Mouse (Mus musculus): ENCODE data around the gene Syf2. TPM values are rescaled to one million over a fixed set of nuclear protein-coding genes. Genes with fewer than 3 reads are reported as not detected.

Gene Syf2
- polyA plus RNA-seq (2015; fragmentation: Illumina TruSeq; extraction: RNeasy Lipid Tissue Mini Kit (QIAGEN cat#74804); ENCODE audit: low read depth, low replicate concordance): 77.9 TPM

GRCm38 (mm10) chr4:134930684-134931481 is at the start of gene Syf2:
TSS of gene Syf2 (plus strand) at chr4:134930898.

GRCm38 (mm10) chr4:134914864-134915209 is 15.9 kb upstream of the Syf2 start, which contains the start of gene Tmem50a:
TSS of gene Tmem50a (minus strand) at chr4:134915024.

DNA sequence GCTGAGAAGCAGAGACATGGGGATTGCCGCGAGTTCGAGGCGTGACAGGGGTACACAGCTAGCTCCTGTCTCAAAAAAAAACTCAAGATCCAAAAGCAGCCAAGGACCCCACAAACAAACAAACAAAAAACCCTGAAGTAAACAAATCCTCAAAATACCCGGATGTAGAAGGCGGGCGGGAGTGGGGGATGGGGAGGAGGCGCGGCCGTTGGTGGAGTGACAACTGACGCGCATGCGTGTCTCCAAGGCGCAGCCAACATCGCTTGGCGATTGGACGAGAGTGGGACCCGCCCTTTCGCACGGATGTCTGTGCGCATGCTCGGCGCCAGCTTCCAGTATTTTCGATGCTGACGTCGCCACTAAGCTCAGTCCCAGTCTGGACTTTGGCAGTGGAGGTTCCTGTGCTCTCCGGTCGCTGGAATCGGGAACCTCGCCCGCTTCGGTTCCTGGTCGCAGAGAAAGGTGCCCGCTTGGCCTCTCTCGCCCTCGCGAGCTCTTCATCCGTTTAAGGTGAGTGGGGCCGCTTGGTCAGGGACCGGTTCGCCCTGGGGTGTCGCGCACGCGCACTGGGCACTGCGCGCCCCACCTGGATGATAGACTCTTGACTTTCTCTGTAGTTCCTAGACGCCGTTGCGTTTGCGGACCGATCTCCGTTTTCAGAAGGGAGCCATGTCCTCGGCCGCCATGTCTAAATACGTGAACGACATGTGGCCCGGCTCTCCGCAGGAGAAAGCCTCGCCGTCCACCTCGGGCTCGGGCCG is 7.3 kb upstream of the Syf2 start, which contains the start of gene Rsrp1:
TSS of gene Rsrp1 (plus strand) at position 335 of the 761 bp plus-strand sequence.

Other genes with a start within 250 kb of the Syf2 start
- 17.8 TPM for gene Man1c1, start 226.6 kb upstream of the Syf2 start, polyA plus RNA-seq (2015; fragmentation: Illumina TruSeq; extraction: RNeasy Lipid Tissue Mini Kit (QIAGEN cat#74804); ENCODE audit: low read depth, low replicate concordance)
- 3.4 TPM for gene Ldlrap1, start 162.9 kb upstream of the Syf2 start, polyA plus RNA-seq (2015; fragmentation: Illumina TruSeq; extraction: RNeasy Lipid Tissue Mini Kit (QIAGEN cat#74804); ENCODE audit: low read depth, low replicate concordance)
- 39.3 TPM for gene Maco1, start 77.6 kb upstream of the Syf2 start, polyA plus RNA-seq (2015; fragmentation: Illumina TruSeq; extraction: RNeasy Lipid Tissue Mini Kit (QIAGEN cat#74804); ENCODE audit: low read depth, low replicate concordance)
- gene Rhd, start 66.4 kb upstream of the Syf2 start, polyA plus RNA-seq (2015; fragmentation: Illumina TruSeq; extraction: RNeasy Lipid Tissue Mini Kit (QIAGEN cat#74804); ENCODE audit: low read depth, low replicate concordance): not detected
- 187 TPM for gene Tmem50a, start 15.9 kb upstream of the Syf2 start, polyA plus RNA-seq (2015; fragmentation: Illumina TruSeq; extraction: RNeasy Lipid Tissue Mini Kit (QIAGEN cat#74804); ENCODE audit: low read depth, low replicate concordance)
- gene Rsrp1, start 7.3 kb upstream of the Syf2 start, polyA plus RNA-seq (2015; fragmentation: Illumina TruSeq; extraction: RNeasy Lipid Tissue Mini Kit (QIAGEN cat#74804); ENCODE audit: low read depth, low replicate concordance): 318 TPM
- gene Runx3, start 189.8 kb downstream of the Syf2 start, polyA plus RNA-seq (2015; fragmentation: Illumina TruSeq; extraction: RNeasy Lipid Tissue Mini Kit (QIAGEN cat#74804); ENCODE audit: low read depth, low replicate concordance): not detected